Mouse (Mus musculus) embryo, embryonic 11 days (tissue): Measurements from ENCODE around the gene Ctcf.

Source experiments
- DNase-seq: peaks from one replicate; pipeline ENCODE4 v3.0.0-alpha.2; 2015

The Ctcf gene

GRCm38 (mm10) chr8:105702001-105702401, 65.6 kb downstream of the Ctcf start:
- DNase-seq = peak; percentile 18

DNA sequence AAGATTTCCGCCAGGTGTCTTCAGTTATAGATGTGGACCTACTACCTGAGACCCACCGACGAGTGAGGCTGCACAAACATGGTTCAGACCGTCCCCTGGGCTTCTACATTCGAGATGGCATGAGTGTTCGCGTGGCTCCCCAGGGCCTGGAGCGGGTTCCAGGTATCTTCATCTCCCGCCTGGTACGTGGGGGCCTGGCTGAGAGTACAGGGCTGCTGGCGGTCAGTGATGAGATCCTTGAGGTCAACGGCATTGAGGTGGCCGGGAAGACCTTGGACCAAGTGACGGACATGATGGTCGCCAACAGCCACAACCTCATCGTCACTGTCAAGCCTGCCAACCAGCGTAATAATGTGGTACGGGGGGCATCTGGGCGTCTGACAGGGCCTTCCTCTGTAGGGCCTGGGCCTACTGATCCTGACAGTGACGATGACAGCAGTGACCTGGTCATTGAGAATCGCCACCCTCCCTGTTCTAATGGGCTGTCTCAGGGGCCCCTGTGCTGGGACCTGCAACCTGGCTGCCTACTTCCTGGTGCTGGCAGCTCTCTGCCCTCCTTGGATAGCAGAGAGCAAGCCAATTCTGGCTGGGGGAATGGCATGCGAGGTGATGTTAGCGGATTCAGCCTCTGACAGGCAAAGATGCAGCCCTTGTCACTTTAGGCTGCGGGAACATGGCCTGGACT, 66.5 kb downstream of the Ctcf start:
- no peak for DNase-seq

GRCm38 (mm10) chr8:105704146-105704812, 67.9 kb downstream of the Ctcf start:
- DNase-seq = no peak

GRCm38 (mm10) chr8:105704955-105705354, 68.6 kb downstream of the Ctcf start:
- DNase-seq = no peak

DNA sequence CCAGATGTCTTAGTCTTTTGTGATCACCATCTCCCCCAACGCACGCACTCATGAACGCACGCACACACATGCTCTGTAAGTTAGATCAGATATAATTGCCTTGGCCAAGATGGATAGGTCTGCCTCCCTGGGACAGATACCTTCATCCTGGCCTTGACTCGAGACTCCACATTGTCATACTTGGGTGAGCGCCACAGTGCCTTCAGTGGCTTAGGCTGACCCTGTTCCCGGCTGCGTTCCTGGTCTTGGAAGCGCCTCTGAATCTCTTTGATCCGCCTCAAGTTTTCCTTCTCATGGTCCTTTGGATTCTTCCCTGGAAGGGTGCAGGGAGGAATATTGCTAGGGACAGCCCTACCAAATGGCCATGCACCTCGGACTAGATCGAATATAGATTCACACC, 70.1 kb downstream of the Ctcf start:
- DNase-seq = no peak

- DNase-seq = peak; percentile 98
These were observed 71.4 kb downstream of the Ctcf start, which contains the start of the genes 4933405L10Rik and Enkd1 for GRCm38 (mm10) chr8:105707498-105708403. Gene 4933405L10Rik (plus strand): TSS chr8:105707655. Gene Enkd1 (minus strand): TSS chr8:105708210.

- DNase-seq = no peak
These were observed 72.3 kb downstream of the Ctcf start for GRCm38 (mm10) chr8:105708675-105709074.

DNA sequence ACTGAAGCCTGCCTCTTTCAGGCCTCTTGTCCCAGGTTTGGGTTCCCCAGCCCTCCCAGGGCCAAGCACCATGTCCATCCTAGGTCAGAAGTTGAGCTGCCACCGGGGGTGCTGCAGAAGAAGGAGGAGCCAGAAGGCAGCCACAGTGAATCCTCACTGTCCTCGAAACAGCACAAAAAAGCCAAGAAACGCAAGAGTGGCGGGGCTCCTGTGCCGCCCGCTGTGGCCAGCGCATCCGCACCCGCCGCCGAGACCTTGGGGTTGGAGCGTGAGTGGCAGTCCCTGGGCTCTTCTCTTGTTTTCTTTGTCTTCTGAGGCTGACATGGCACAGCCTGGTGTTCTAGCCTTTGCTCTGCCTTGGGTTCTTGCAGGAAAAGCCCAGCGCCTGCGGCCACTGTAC, 72.9 kb downstream of the Ctcf start:
- no peak for DNase-seq

DNA sequence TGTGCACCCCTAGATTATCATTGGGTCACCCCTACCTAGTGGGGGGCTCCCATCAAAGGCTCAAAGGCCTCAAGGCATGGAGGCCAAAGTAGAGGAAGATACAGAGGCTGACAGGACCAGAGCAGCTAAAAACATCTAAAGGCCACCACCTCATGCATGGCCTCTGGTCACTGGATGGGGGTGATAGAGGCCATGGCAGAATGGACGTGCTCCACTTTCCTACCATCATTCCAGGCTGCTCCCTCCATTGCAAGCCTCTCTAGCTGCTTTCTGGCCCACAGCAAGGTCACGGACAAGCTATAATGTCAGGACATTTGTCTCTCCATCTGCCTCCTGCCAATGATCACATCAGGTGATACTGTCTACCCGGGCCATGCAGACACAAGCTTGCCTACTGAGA, 75.9 kb downstream of the Ctcf start:
- no peak for DNase-seq

DNA sequence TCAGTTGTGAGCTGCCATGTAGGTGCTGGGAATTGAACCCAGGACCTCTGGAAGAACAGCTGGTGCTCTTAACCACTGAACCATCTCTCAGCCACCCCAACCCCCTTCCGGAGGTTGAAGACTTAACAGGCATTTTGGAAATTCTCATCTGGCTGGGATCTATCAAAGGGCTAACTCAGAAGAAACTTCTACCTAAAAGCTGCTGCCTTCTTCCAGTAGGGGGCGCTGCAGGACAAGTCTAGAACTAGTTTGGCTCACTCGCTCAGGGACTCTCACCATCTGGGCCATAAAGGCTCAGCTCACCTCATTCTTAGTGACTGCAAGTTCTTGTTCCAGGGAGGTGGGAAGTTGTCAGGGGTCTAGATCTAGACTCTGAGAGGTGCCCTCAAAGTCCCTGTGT, 77.8 kb downstream of the Ctcf start:
- peak; percentile 93 for DNase-seq

- DNase-seq = no peak
These were observed 78.7 kb downstream of the Ctcf start for GRCm38 (mm10) chr8:105715042-105715441.

GRCm38 (mm10) chr8:105716302-105716945, 80.1 kb downstream of the Ctcf start:
- DNase-seq = no peak

GRCm38 (mm10) chr8:105719637-105720036, 83.3 kb downstream of the Ctcf start:
- no peak for DNase-seq

DNA sequence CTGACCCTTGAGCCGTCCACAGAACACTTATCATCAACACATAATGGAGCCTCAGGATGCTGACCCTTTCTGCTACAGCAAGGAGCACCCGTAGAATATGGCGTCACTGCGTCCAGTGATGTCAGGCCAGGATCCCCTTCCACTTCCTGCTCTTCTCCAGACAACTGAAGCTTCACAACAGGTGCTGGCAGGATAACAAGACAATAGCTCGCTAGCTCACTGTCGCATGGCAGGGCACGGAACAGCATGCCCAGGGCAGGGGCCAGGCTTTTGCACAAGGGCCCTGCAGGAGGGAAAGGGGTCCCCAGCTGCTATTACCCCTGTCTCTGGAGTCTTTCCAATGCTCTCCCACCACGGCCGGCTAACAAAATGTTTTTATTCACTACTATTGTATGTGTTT, 86.5 kb downstream of the Ctcf start:
- no peak for DNase-seq

DNA sequence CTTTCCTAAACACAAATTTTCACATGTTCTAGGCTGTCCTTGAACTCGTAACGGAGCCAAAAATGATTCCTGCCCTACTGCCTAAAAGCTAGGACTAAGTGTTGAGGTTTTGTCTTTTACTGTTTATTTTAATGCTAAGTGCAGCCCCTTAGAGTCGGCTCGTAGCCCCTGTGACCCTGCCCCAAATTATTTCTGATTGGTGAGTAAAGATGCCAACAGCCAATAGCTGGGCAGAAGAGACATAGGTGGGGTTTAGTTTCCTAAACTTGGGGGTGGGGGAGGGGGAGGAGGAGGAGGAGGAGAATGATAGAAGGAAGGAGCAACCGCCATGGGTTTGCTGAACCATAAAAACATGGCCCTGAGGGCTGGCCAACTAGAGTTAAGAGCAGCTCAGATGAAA, 89.4 kb downstream of the Ctcf start:
- DNase-seq = no peak

GRCm38 (mm10) chr8:105727397-105728124, 91.2 kb downstream of the Ctcf start:
- DNase-seq = peak; percentile 15

DNA sequence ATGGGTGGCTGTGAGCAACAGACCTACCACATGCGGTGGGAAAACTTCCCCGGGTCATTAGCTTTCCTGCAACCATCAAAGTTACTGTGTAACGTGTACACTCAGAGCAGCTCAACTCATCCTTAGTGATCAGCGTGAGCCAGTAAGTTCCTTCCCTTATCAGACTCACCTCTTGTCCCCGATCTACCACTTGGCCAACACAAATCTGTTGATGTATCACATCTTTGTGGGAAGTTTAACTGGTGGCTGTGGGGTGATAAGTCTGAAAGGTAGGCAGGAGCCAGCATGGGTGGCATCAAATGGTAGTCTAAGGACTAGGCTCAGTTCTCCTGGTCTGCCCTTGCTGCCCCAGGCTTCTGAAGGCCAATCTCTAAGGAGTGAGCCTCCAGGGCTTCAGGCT, 95.8 kb downstream of the Ctcf start:
- DNase-seq = no peak
